Mouse (Mus musculus) ES-E14 (cell line): ENCODE measurements around the gene Smpd3.

Source experiments
- CHD2 ChIP-seq: IDR thresholded peaks from 2 replicates; pipeline ENCODE4 v1.6.1; 2014; ENCODE audit warnings: mild to moderate bottlenecking, low read depth, low read length, inconsistent platforms
- HCFC1 ChIP-seq: IDR thresholded peaks from 2 replicates; pipeline ENCODE4 v1.6.1; 2012; ENCODE audit warnings: low read length, inconsistent platforms, borderline replicate concordance; ENCODE audit not compliant: insufficient read depth
- MAFK ChIP-seq: IDR thresholded peaks from 2 replicates; pipeline ENCODE4 v1.6.1; 2014; ENCODE audit warnings: mild to moderate bottlenecking, low read depth, low read length, inconsistent platforms; ENCODE audit not compliant: insufficient read depth
- ZC3H11A ChIP-seq: IDR thresholded peaks from 2 replicates; pipeline ENCODE4 v1.6.1; 2012; ENCODE audit warnings: low read depth, mild to moderate bottlenecking, inconsistent platforms, low read length, borderline replicate concordance
- ZNF384 ChIP-seq: IDR thresholded peaks from 2 replicates; pipeline ENCODE4 v1.6.1; 2012; ENCODE audit warnings: low read depth, low read length, inconsistent platforms

DNA sequence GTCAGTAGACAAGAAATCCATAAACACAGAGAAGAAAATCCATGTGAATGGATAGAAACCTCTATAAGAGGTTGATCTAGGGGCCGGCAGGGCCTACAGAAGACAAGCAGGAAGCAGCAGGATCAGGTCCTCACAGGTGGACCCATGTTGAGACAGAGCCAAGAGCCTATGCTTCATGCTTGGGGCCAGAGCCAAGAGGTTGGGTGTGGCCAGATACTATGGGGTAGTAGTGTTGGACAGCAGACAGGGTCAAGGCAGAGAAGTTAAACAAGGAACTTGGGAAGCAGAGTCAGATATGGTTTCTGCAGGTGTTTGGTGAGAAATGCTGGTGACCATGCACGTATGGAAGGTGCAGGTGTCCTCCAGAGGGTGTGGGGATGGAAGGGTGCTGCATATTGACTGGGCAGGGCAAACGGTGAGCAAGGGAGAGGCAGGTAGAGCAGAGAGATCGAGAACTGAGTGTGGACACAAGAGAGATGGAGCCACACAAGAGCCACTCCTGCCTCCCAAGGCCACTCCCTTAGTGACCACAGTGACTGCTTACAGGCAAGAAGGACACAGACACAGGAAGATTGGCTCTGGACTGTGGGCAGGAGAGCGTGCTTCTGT lies 61.0 kb downstream of the Smpd3 start:
- TF ChIP-seq MAFK (no peak), ZNF384 (no peak), HCFC1 (no peak), ZC3H11A (no peak), CHD2 (no peak)
